Mouse (Mus musculus): ENCODE measurements around the gene Aff3. TPM values are rescaled to one million over a fixed set of nuclear protein-coding genes. Genes with fewer than 3 reads are reported as not detected.
"Not testable (repeated sequence)": the region's sequence is repeated elsewhere in the genome, so short reads cannot be mapped to it uniquely, and the experiment has no call there.

The Aff3 gene
- polyA plus RNA-seq, 1 experiment from 2014 or later = 5.7 TPM

DNA sequence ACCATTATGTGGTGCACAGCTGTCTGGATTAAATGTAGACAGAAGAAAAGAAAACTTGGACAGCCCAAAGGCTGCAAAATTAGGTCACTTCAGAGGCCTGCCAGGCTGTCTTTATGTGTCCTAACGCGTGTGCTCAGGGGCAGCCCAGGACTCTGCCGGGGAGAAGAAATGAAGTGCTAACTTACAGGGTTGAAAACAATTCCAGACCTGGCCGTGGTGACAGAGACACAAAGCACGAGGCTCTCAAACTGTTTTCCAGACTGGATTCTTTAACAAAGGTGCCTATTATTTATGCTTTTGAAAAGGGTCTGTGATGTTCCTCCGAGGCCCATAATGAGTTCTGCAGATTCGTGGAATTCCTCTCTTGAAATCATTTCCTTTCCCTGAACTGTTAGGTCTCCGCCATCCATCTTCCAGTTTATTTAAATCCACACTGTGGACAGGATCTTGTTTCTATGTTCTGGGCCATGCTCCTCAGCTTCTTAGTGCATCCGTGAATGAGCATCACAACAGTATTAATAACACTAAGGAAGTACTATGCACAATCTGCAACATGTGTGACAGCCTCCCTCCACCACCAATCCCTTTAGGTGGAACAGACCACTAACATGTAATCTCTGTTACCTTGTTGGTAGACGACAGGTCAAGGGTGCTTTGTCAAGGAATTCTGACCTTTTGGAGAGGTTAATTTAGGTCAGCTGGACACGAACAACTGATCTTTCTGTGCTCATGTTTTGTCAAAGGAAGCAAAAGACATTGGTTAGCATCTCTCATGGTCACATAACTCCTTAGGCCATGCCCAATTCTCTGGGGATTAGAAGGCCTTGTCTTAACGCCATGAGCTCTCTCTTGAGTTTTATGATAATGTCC, 228.0 kb downstream of the Aff3 start:
- Histone ChIP-seq H3K4me3 (no peak overlapping the region), H3K4me2 (no peak overlapping the region), H3K9me3 (replicated peaks) (no peaks in the 10 kb centered on the region), H3K27ac (ENCODE audit: poor library complexity, severe bottlenecking) (no peak overlapping the region), H3K9ac (no peak overlapping the region), H3K36me3 (no peaks in the 10 kb centered on the region), H3K4me1 (replicated peaks) (peaks cover 28% of the 10 kb centered on the region), H3K27me3 (replicated peaks) (no peaks in the 10 kb centered on the region; the same call in 1 of the 2 replicates)
- ATAC-seq (ENCODE audit: insufficient number of reproducible peaks, low FRiP score) = no peak
- WGBS = 60% methylated on average over 12 of the region's 12 CpGs

DNA sequence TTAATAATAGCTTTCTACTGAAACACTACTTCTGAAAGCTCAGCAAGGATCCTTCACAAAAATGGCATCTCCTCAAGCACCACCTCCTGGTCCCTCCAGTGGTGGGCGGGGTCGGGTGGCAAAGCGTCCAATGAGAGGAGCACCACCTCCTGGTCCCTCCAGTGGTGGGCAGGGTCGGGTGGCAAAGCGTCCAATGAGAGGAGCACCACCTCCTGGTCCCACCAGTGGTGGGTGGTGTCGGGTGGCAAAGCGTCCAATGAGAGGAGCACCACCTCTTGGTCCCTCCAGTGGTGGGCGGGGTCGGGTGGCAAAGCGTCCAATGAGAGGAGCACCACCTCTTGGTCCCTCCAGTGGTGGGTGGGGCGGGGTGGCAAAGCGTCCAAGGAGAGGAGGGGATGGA, 234.4 kb downstream of the Aff3 start:
- H3K9me3 ChIP-seq (replicated peaks); H3K4me1 ChIP-seq (replicated peaks); H3K27ac ChIP-seq (ENCODE audit: poor library complexity, severe bottlenecking); H3K4me2 ChIP-seq; H3K9ac ChIP-seq; H3K4me3 ChIP-seq; ATAC-seq (ENCODE audit: insufficient number of reproducible peaks, low FRiP score); H3K27me3 ChIP-seq (replicated peaks); H3K36me3 ChIP-seq: not testable (repeated sequence)
- WGBS = 94% methylated on average over 12 of the region's 12 CpGs

DNA sequence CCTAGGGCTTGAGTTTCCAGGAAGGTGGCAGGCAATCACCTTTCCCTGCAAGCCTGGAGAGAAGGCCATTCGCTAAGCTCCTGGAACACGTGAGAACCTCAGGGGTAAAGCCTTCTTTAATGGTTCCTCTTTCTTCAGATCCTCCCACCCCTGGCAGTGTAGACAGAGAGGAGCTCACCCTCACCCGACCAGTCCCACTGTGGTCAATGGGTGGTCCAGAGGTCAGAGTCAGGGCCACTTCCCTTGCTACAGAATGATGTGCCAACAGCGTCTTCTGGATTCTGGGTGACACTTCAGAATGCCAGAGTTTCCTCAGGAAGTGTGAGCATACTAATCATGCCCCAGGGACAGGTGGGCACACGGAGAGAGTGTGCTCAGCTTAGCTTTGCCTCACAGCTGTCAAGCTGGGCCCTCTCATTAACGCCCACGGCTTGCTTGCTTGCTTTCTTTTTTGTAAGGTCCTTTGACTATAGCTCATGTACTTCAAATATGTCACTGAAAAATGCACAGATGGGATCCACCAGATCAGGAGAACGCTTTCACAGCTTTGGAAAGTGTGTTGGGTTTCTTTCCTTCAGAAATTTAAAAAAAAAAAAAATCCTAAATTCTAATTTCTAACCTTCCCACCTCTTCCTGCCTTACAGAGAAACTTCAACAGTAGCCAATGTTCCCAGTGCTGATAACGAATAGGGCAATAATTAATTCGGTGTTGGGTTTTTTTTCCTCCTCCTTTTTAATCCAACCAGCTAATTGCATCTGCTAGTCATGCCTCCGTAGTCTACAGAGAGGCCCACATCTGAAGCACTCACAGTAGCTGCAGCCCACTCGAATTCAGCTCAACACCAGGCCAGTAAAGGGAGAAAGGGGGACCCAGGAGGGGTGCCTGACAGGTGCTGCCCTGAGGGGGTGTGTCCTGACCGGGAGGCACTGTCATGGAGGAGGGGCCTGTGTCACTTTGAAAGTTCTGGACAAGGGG, 235.8 kb downstream of the Aff3 start:
- 63% methylated on average over 13 of the region's 13 CpGs for WGBS
- ATAC-seq (ENCODE audit: insufficient number of reproducible peaks, low FRiP score) = no peak
- H3K4me1 ChIP-seq (replicated peaks) = no peaks in the 10 kb centered on the region

DNA sequence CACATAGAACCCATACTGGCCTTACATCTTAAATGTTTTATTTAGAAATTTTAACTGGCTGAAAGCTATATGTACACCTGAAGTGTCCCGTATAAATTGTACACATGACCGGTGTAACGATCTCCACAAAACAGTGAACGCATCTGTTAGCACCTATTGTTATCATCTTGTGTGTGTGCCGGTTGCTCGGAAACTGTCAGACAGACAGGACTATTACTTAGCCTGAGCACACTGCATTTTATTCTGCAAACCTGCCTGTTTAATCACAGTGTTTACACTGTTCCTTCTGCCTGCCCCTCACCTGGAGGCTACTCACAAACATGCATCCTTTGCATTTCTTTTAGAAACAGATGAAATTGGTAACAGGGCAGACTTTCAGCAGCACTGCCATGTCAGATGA, 241.8 kb downstream of the Aff3 start:
- 0 out of 2 replicates have a peak, but pooled peaks cover 5% of the 10 kb centered on the region for H3K9me3 ChIP-seq (replicated peaks)
- no peak overlapping the region for H3K4me2 ChIP-seq
- H3K27me3 ChIP-seq (replicated peaks) = no peaks in the 10 kb centered on the region
- H3K4me1 ChIP-seq (replicated peaks) = peaks cover 5% of the 10 kb centered on the region; the same call in 1 of the 2 replicates
- H3K4me3 ChIP-seq = no peak overlapping the region
- no peaks in the 10 kb centered on the region for H3K36me3 ChIP-seq
- ATAC-seq (ENCODE audit: insufficient number of reproducible peaks, low FRiP score) = no peak
- WGBS = 84% methylated on average over 6 of the region's 6 CpGs
- H3K27ac ChIP-seq (ENCODE audit: poor library complexity, severe bottlenecking) = no peak overlapping the region
- H3K9ac ChIP-seq = no peak overlapping the region

More for the DNA sequence above, 235.8 kb downstream of the Aff3 start:
- H3K36me3 ChIP-seq = no peaks in the 10 kb centered on the region
- no peak overlapping the region for H3K4me2 ChIP-seq
- H3K9me3 ChIP-seq (replicated peaks) = no peaks in the 10 kb centered on the region
- no peak overlapping the region for H3K9ac ChIP-seq
- no peak overlapping the region for H3K27ac ChIP-seq (ENCODE audit: poor library complexity, severe bottlenecking)
- H3K4me3 ChIP-seq = no peak overlapping the region
- no peaks in the 10 kb centered on the region for H3K27me3 ChIP-seq (replicated peaks)

DNA sequence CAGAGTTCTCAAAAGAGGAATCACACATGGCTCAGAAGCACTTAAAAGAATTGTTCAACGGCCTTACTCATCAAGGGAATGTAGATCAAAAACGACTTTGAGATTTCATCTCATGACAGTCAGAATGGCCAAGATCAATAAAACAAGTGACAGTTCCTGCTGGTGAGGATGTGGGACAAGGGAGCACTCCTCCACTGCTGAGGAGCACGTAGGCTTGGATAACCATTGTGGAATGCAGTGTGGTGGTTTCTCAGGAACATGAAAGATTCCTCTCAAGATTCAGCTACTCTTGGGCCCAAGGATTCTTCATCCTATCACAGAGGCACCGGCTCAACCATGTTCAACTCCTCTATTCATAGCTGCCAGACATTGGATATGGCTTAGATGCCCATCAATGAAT, 245.4 kb downstream of the Aff3 start:
- no peaks in the 10 kb centered on the region for H3K36me3 ChIP-seq
- no peaks in the 10 kb centered on the region for H3K27me3 ChIP-seq (replicated peaks)
- H3K4me2 ChIP-seq = no peak overlapping the region
- H3K9me3 ChIP-seq (replicated peaks) = 0 out of 2 replicates have a peak, but pooled peaks cover 5% of the 10 kb centered on the region
- H3K4me1 ChIP-seq (replicated peaks) = peaks cover 5% of the 10 kb centered on the region; the same call in 1 of the 2 replicates
- no peak overlapping the region for H3K27ac ChIP-seq (ENCODE audit: poor library complexity, severe bottlenecking)
- H3K9ac ChIP-seq = no peak overlapping the region
- ATAC-seq (ENCODE audit: insufficient number of reproducible peaks, low FRiP score) = no peak
- H3K4me3 ChIP-seq = no peak overlapping the region
- 73% methylated on average over 4 of the region's 4 CpGs for WGBS

DNA sequence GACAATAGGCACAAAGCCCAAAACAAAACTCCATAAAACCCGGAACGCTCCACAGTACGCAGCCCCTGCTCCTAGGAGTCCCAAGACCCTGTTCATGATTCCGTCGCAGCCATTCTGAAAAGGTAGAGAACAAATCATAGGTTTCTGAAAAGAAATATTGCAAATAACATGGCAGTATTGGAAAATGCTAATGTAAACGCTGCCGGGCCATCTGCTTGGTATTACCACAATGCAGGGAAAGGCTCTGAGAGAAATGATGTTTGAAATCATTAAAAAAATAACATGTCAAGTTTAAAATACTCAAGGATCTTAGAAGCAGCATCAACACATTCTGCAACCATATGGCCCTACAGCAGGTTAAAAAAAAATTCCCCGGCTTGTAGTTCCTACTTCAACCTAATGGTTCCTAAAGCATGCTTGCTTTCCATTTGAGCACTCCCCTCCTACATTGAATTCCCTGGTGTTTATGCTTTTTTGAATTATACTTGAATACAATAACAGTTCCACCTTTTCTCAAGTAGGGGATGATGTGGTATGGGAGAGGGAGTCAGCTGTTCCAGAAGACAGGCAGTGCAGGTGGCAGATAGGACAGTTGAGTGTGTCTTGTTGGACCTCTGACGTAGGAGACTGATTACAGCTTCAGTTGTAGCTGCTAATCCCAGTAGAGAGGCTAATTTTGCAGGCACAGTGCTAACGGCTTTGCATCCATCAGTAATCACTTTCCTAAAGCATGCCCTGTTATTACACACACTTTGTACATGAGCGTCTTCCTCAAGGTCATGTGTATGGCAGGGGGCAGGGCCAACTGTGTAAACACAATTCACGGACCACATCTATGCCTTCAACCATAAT, 246.3 kb downstream of the Aff3 start:
- no peak for ATAC-seq (ENCODE audit: insufficient number of reproducible peaks, low FRiP score)
- WGBS = 78% methylated on average over 12 of the region's 12 CpGs
- H3K27ac ChIP-seq (ENCODE audit: poor library complexity, severe bottlenecking) = no peak overlapping the region

DNA sequence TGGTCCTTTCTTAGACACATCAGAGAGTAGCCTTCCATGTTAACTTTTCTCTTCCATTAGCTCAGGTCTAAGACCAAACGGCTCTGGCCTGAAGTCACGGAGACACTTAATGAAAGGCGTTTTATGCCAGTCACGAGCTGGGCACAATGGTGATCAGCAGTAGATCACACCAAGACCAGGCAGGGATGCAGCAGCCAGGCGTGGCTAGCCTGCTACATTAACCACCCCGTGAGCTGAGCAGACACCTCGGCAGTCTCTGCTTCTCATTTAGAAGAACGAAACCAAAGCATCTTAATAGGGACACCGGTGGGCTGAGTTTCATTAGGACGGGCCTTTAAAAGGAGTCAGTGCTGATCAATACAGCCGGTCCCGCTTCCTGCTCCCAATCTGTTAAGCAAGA, 247.6 kb downstream of the Aff3 start:
- peaks cover 5% of the 10 kb centered on the region; the same call in 1 of the 2 replicates for H3K4me1 ChIP-seq (replicated peaks)
- H3K4me3 ChIP-seq = no peak overlapping the region
- ATAC-seq (ENCODE audit: insufficient number of reproducible peaks, low FRiP score) = no peak
- H3K27me3 ChIP-seq (replicated peaks) = no peaks in the 10 kb centered on the region
- 80% methylated on average over 12 of the region's 12 CpGs for WGBS
- no peak overlapping the region for H3K4me2 ChIP-seq
- no peaks in the 10 kb centered on the region for H3K36me3 ChIP-seq
- no peak overlapping the region for H3K9ac ChIP-seq
- H3K9me3 ChIP-seq (replicated peaks) = 0 out of 2 replicates have a peak, but pooled peaks cover 1% of the 10 kb centered on the region
- H3K27ac ChIP-seq (ENCODE audit: poor library complexity, severe bottlenecking) = no peak overlapping the region

More for the DNA sequence above, 246.3 kb downstream of the Aff3 start:
- no peak overlapping the region for H3K4me3 ChIP-seq
- no peaks in the 10 kb centered on the region for H3K36me3 ChIP-seq
- H3K4me1 ChIP-seq (replicated peaks) = peaks cover 5% of the 10 kb centered on the region; the same call in 1 of the 2 replicates
- H3K9me3 ChIP-seq (replicated peaks) = 0 out of 2 replicates have a peak, but pooled peaks cover 5% of the 10 kb centered on the region
- H3K4me2 ChIP-seq = no peak overlapping the region
- no peaks in the 10 kb centered on the region for H3K27me3 ChIP-seq (replicated peaks)
- no peak overlapping the region for H3K9ac ChIP-seq

DNA sequence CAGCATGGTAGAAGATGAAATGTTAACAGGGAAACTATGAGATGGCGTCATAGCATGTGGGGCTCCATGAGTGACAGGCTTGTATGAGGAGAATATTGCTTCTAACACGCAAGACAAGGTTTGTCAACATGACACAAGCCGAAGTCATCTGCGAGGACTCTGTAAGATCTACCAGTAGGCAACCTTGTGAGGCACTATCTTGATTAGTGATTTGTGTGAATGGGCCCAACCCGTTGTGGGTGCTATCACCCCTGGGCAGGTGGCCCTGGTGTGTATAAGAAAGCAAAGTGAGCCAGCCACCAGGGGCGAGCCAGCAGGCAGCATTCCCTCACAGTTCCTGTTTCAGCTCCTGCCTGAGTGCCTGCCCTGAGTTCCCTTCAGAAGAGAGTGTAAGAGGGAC, 249.2 kb downstream of the Aff3 start:
- Histone ChIP-seq H3K9me3 (replicated peaks) (no peaks in the 10 kb centered on the region), H3K9ac (no peak overlapping the region), H3K4me3 (no peak overlapping the region), H3K27ac (ENCODE audit: poor library complexity, severe bottlenecking) (no peak overlapping the region), H3K36me3 (no peaks in the 10 kb centered on the region), H3K4me1 (replicated peaks) (peaks cover 13% of the 10 kb centered on the region), H3K27me3 (replicated peaks) (no peaks in the 10 kb centered on the region), H3K4me2 (no peak overlapping the region)
- 81% methylated on average over 6 of the region's 6 CpGs for WGBS
- no peak for ATAC-seq (ENCODE audit: insufficient number of reproducible peaks, low FRiP score)

DNA sequence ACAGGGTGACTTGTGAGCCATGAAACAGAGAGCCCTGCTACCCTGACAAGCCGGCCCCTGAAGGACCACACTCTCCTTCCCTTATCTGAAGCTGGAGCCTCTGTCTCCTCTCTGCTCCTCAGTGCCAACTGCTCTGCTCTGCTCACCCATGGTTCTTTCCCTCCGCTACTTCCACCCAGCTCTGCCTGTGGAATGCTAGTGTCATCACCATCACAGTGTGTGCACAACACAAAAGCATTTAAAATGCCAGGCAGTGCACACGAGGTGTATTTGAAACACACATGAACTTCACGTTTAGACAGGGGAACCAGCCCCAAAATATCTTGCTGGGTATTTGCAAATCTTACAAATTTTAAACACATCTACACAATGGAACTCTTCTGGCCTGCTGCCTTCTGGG, 253.6 kb downstream of the Aff3 start:
- WGBS = 33% methylated on average over 4 of the region's 4 CpGs
- H3K9me3 ChIP-seq (replicated peaks) = no peaks in the 10 kb centered on the region
- H3K9ac ChIP-seq = no peak overlapping the region
- no peak overlapping the region for H3K4me2 ChIP-seq
- H3K4me1 ChIP-seq (replicated peaks) = peaks cover 19% of the 10 kb centered on the region
- no peak overlapping the region for H3K27ac ChIP-seq (ENCODE audit: poor library complexity, severe bottlenecking)
- ATAC-seq (ENCODE audit: insufficient number of reproducible peaks, low FRiP score) = no peak
- no peaks in the 10 kb centered on the region for H3K36me3 ChIP-seq
- H3K4me3 ChIP-seq = no peak overlapping the region
- no peaks in the 10 kb centered on the region for H3K27me3 ChIP-seq (replicated peaks)

DNA sequence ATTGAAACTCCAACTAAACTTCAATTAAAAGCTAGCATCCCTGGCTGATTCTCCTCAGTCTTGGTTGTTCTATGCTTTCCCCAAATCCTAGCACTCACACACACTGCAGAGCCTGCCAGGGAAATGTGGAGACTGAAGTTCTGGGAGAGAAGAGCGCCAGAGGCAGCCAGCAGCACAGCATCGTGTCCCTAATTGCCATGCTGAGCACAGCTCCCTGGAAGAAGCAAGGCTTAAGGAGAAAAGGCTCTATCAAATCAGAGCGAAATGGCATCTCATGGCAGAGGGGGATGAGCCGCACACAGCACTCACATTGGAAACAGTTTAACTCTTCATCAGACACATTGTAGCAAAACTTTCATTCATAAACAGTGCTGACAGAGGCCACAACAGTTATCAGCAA, 254.3 kb downstream of the Aff3 start:
- Histone ChIP-seq H3K4me2 (no peak overlapping the region), H3K27ac (ENCODE audit: poor library complexity, severe bottlenecking) (no peak overlapping the region), H3K9ac (no peak overlapping the region), H3K4me1 (replicated peaks) (peaks cover 19% of the 10 kb centered on the region), H3K9me3 (replicated peaks) (no peaks in the 10 kb centered on the region), H3K36me3 (no peaks in the 10 kb centered on the region), H3K27me3 (replicated peaks) (no peaks in the 10 kb centered on the region), H3K4me3 (no peak overlapping the region)
- no peak for ATAC-seq (ENCODE audit: insufficient number of reproducible peaks, low FRiP score)
- WGBS = 43% methylated on average over 4 of the region's 4 CpGs
